Mouse (Mus musculus) midbrain, embryonic 12.5 days (tissue): ENCODE measurements around the gene Ddi2. TPM values are rescaled to one million over a fixed set of nuclear protein-coding genes. Genes with fewer than 3 reads are reported as not detected.

ENCODE experiments used
- ATAC-seq: fragments of 200-750 bp; cut with Nextera tagmentation; 2 replicates; pipeline ENCODE4 v1.8.0; 2017; ENCODE audit warnings: low read depth, moderate TSS enrichment, moderate library complexity; ENCODE audit not compliant: low FRiP score
- H3K27ac ChIP-seq: fragments of 300-500 bp; sonication (generic); replicated peaks from 2 replicates; pipeline ENCODE4 v1.5.1; 2016; ENCODE audit warnings: mild to moderate bottlenecking
- H3K27me3 ChIP-seq: fragments of 300-500 bp; sonication (generic); 2 replicates; pipeline ENCODE4 v1.6.1; 2016; ENCODE audit warnings: mild to moderate bottlenecking
- H3K36me3 ChIP-seq: fragments of 300-500 bp; sonication (generic); 2 replicates; pipeline ENCODE4 v1.6.1; 2016
- H3K4me1 ChIP-seq: fragments of 300-500 bp; sonication (generic); 2 replicates; pipeline ENCODE4 v1.6.1; 2016
- H3K4me2 ChIP-seq: fragments of 300-500 bp; sonication (generic); replicated peaks from 2 replicates; pipeline ENCODE4 v1.6.1; 2016; ENCODE audit warnings: mild to moderate bottlenecking, moderate library complexity
- H3K4me3 ChIP-seq: fragments of 300-500 bp; sonication (generic); 2 replicates; pipeline ENCODE4 v1.5.1; 2016; ENCODE audit warnings: mild to moderate bottlenecking
- H3K9ac ChIP-seq: fragments of 300-500 bp; sonication (generic); replicated peaks from 2 replicates; pipeline ENCODE4 v1.6.1; 2016; ENCODE audit warnings: mild to moderate bottlenecking, moderate library complexity
- H3K9me3 ChIP-seq: fragments of 300-500 bp; sonication (generic); 2 replicates; pipeline ENCODE4 v1.6.1; 2016; ENCODE audit warnings: mild to moderate bottlenecking
- WGBS: fragments of 180-500 bp; shearing (Covaris S2); methylation state at CpG from one replicate; pipeline ENCODE4 v1.1.7; 2016; 5-methylcytosine and 5-hydroxymethylcytosine counted together
- polyA plus RNA-seq: library from polyadenylated mRNA; unstranded; fragments of >200 nt; fragmentation: Nextera tagmentation; extraction: Ambion mirVana; gene quantifications from 2 replicates; pipeline ENCODE4 v1.2.1, GENCODE M21; 2016

Ddi2 gene
- polyA plus RNA-seq, 1 experiment from 2014 or later = 28.4 TPM

DNA sequence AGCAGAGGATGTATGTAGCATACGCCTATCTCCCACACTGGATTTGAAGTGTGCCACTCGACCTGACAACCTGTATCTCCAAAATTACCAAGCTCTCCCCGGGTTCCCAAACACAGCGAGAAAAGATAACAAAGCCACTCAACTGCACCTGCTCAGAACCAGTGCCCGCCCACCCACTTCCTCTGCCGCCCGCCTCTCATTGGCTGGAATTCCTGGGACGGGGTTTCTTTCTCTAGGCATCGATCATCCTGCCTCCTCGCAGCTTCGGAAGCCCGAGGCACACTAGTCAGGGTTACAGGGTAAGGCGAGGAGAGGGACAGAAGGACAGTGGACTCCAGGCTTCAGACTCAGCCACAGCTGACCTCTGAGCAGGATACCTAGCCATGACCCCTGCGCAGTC, 94.6 kb downstream of the Ddi2 start:
- Histone ChIP-seq H3K9ac (no peak overlapping the region), H3K27me3 (no peaks in the 10 kb centered on the region), H3K4me2 (no peak overlapping the region), H3K36me3 (peaks cover 79% of the 10 kb centered on the region), H3K9me3 (no peaks in the 10 kb centered on the region), H3K4me3 (no peak overlapping the region), H3K4me1 (no peaks in the 10 kb centered on the region), H3K27ac (no peak overlapping the region)
- 81% methylated on average over 14 of the region's 14 CpGs for WGBS
- no peak for ATAC-seq

Other genes with a start within 250 kb of the Ddi2 start
- 22.2 and 24.2 TPM in 2 replicates for gene Spen, start 184.8 kb downstream of the Ddi2 start, polyA plus RNA-seq
- 22.2 and 28.7 TPM in 2 replicates for gene Fblim1, start 117.3 kb downstream of the Ddi2 start, polyA plus RNA-seq
- 0.26 and 0.41 TPM in 2 replicates for gene Tmem82, start 104.8 kb downstream of the Ddi2 start, polyA plus RNA-seq
- 0.06 TPM in 1 of 2 replicates, not detected in the other for gene Slc25a34, start 99.6 kb downstream of the Ddi2 start, polyA plus RNA-seq
- gene Plekhm2, start 58.5 kb downstream of the Ddi2 start, polyA plus RNA-seq = 6.1 and 7.6 TPM in 2 replicates
- not detected in 2 replicates for gene Rsc1a1, start 37.8 kb downstream of the Ddi2 start, polyA plus RNA-seq
- not detected in 2 replicates for gene Agmat, start 23.3 kb upstream of the Ddi2 start, polyA plus RNA-seq
- 6.7 and 6.8 TPM in 2 replicates for gene Dnajc16, start 67.5 kb upstream of the Ddi2 start, polyA plus RNA-seq
- gene Casp9, start 70.2 kb upstream of the Ddi2 start, polyA plus RNA-seq = 24.9 and 27.0 TPM in 2 replicates
- not detected in 2 replicates for gene Cela2a, start 102.7 kb upstream of the Ddi2 start, polyA plus RNA-seq
- gene Ctrc, start 122.9 kb upstream of the Ddi2 start, polyA plus RNA-seq = not detected in 2 replicates
- 96.8 and 112 TPM in 2 replicates for gene Efhd2, start 151.5 kb upstream of the Ddi2 start, polyA plus RNA-seq